In the genomic region with DNA sequence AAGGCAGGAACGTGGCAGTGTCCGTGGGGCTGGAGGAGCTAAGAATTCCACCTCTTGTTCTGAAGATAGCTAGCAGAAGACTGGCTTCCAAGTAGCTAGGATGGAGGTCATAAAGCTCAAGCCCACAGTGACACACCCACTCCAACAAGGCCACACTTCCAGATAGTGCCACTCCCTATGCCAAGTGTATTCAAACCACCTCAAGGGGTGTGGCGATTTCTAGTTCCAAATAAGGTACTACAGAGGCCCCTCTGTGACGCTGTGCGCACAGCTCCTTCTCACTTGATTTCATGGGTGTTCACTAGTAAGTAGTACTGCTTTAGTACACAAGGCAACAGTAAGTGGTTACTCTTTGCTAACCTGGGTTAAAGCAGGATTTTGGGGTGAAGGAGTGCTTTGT, we compare ENCODE assay signal across 12 mouse cellular contexts.
DNase-seq lines count a peak whose midpoint lies in the region; ATAC-seq and TF ChIP-seq lines count a peak whose summit lies in the region.
"Had no signal": no experiment of that assay in that cellular context is flagged by ENCODE, and none has a peak within 500 bp of the region (broad histone marks: within the 10 kb centered on the region; RNA-seq: fewer than 3 reads in every experiment).

No protein-coding gene starts in this region.

- no peaks in the 10 kb centered on the region for H3K9me3 ChIP-seq in liver, embryonic 14.5 days (ENCODE audit: control insufficient read depth, low read length)
- H3K9me3 ChIP-seq: neural tube, embryonic 13.5 days had no signal

- H3K9ac ChIP-seq in liver, embryonic 14.5 days (replicated peaks) = peak overlapping the region; percentile 39
- H3K9ac ChIP-seq: neural tube, embryonic 13.5 days had no signal

- 0 out of 2 replicates have a peak, but pooled peaks have one; percentile 26 for TF ChIP-seq EP300 in liver, embryonic 14.5 days (IDR thresholded peaks at IDR 0.05; ENCODE audit: low read depth)

- peak overlapping the region; percentile 71 for H3K4me2 ChIP-seq in liver, embryonic 14.5 days (ENCODE audit: low read depth)
- H3K4me2 ChIP-seq: neural tube, embryonic 13.5 days had no signal

- no peaks in the 10 kb centered on the region for H3K36me3 ChIP-seq in liver, embryonic 14.5 days (replicated peaks; ENCODE audit: control insufficient read depth, insufficient read depth, low read depth)

- 33% methylated on average over 5 of the region's 5 CpGs for WGBS in liver, embryonic 14.5 days (ENCODE audit: insufficient replicate concordance)

- peak; percentile 89 for ATAC-seq in liver, embryonic 14.5 days (ENCODE audit: insufficient read depth)
- ATAC-seq: hindbrain, embryonic 16.5 days had no signal

- intact Hi-C loops in gastrocnemius, adult 2 months (cut with DNase I) = no loop called here

- H3K4me1 ChIP-seq in liver, embryonic 14.5 days (replicated peaks; ENCODE audit: control insufficient read depth in 2 of 2, insufficient read depth in 2 of 2, low read length in 1 of 2) = peaks cover 52 to 58% of the 10 kb centered on the region in 2 experiments

- peak overlapping the region; percentile 96 for H3K27ac ChIP-seq in liver, embryonic 14.5 days
- H3K27ac ChIP-seq in gastrocnemius, adult 2 months = no peak overlapping the region
- H3K27ac ChIP-seq: neural tube, embryonic 13.5 days had no signal

- peak overlapping the region in 1 of 2 experiments; percentile 32; a peak in 2 of 4 replicates for H3K4me3 ChIP-seq in liver, embryonic 14.5 days (ENCODE audit: insufficient read depth in 1 of 2, low read depth in 2 of 2, low read length in 2 of 2)
- H3K4me3 ChIP-seq in gastrocnemius, adult 2 months = no peak overlapping the region
- H3K4me3 ChIP-seq: neural tube, embryonic 13.5 days had no signal

- no peaks in the 10 kb centered on the region for H3K27me3 ChIP-seq in liver, embryonic 14.5 days (ENCODE audit: control insufficient read depth, insufficient read depth, low read length)
- H3K27me3 ChIP-seq: neural tube, embryonic 13.5 days had no signal

- peak; percentile 16 for DNase-seq in thymus, postnatal 25 days
- no peak for DNase-seq in thymus, adult 18-20 months
- DNase-seq in c-Kit-positive CD71-positive TER-119-positive erythroid progenitor cells, embryonic 14.5 days (ENCODE audit: low spot score) = peak; percentile 87
- DNase-seq in liver, embryonic 14.5 days (ENCODE audit: low read depth in 3 of 3, low spot score in 3 of 3) = peak; percentile 80 to 88 (median 81)
- no peak for DNase-seq in gastrocnemius, adult 2 months
- no peak for DNase-seq in adrenal gland, postnatal 25 days
- DNase-seq in cerebellum, postnatal 14 days = no peak
- DNase-seq: cerebellum, adult 11-12 months; gastrocnemius, postnatal 36 days; layer of hippocampus, adult 9-11 months had no signal

- TF ChIP-seq CTCF in liver, embryonic 14.5 days (IDR thresholded peaks at IDR 0.05; ENCODE audit: low read depth) = peak; percentile 9; the same call in 1 of the 2 replicates
- TF ChIP-seq CTCF in gastrocnemius, adult 2 months (IDR thresholded peaks at IDR 0.05) = no peak

Comparison
In these comparisons a context has a peak if more than half of its experiments do, and no peak if none do; other contexts are left out.
1. DNase-seq: peak in thymus, postnatal 25 days (single experiment), c-Kit-positive CD71-positive TER-119-positive erythroid progenitor cells, embryonic 14.5 days (single experiment) and liver, embryonic 14.5 days (3 of 3); none in thymus, adult 18-20 months (0 of 2), gastrocnemius, adult 2 months (single experiment), adrenal gland, postnatal 25 days (single experiment) and cerebellum, postnatal 14 days (0 of 2).